Mouse (Mus musculus): ENCODE results near the gene 2210016L21Rik. TPM values are rescaled to one million over a fixed set of nuclear protein-coding genes. Genes with fewer than 3 reads are reported as not detected.

The 2210016L21Rik gene
- total and polyA plus RNA-seq, 3 experiments = 16.2 to 46.1 TPM; not detected in 1

- no peak for TF ChIP-seq MAFK (IDR thresholded peaks at IDR 0.05; ENCODE audit: borderline replicate concordance, low read depth, low read length)
- peak; percentile 72 for TF ChIP-seq ZC3H11A (IDR thresholded peaks at IDR 0.05; ENCODE audit: low read depth, low read length)
- 0 out of 2 replicates have a peak, but pooled peaks have one; percentile 43 for TF ChIP-seq HCFC1 (IDR thresholded peaks at IDR 0.05; ENCODE audit: low read depth, low read length)
- TF ChIP-seq MEF2A (IDR thresholded peaks at IDR 0.05; ENCODE audit: extremely low read depth, insufficient replicate concordance, low read depth, low read length, poor library complexity, severe bottlenecking) = no peak
- no peak for TF ChIP-seq MYB (IDR thresholded peaks at IDR 0.05; ENCODE audit: low read depth, low read length)
- TF ChIP-seq ZNF384 (IDR thresholded peaks at IDR 0.05; ENCODE audit: low read depth, low read length) = peak; percentile 56; the same call in 1 of the 2 replicates
- no peak for TF ChIP-seq ELF1 (IDR thresholded peaks at IDR 0.05; ENCODE audit: low read depth, low read length)
- no peak for TF ChIP-seq TCF12 (IDR thresholded peaks at IDR 0.05; ENCODE audit: low read depth, low read length)
Measured at GRCm38 (mm10) chr5:114978888-114979249, 36.9 kb downstream of the 2210016L21Rik start (continued).

GRCm38 (mm10) chr5:114979250-114980121, 37.5 kb downstream of the 2210016L21Rik start:
- Histone ChIP-seq H3K27ac (ENCODE audit: control insufficient read depth, low read depth, low read length) (peak overlapping the region; percentile 76), H3K79me2 (ENCODE audit: control insufficient read depth, insufficient read depth, low read length, poor library complexity) (no peaks in the 10 kb centered on the region; the same call in 1 of the 2 replicates), H3K9me3 (replicated peaks; ENCODE audit: insufficient read depth, low read length) (no peaks in the 10 kb centered on the region), H3K27me3 (ENCODE audit: control insufficient read depth in 1 of 2, insufficient read depth in 2 of 2, low read length in 2 of 2) (no peaks in the 10 kb centered on the region), H3K4me3 (ENCODE audit: control insufficient read depth in 1 of 2, insufficient read depth in 1 of 2, low read depth in 2 of 2, low read length in 2 of 2) (peak overlapping the region; percentile 65 to 70), H3K9ac (ENCODE audit: control insufficient read depth, low read depth, low read length, poor library complexity, severe bottlenecking) (peak overlapping the region; percentile 74), H3K36me3 (ENCODE audit: control insufficient read depth in 1 of 2, insufficient read depth in 2 of 2, low read length in 2 of 2) (peaks cover 0 to 6% of the 10 kb centered on the region in 2 experiments; a peak in 2 of 4 replicates), H3K4me1 (ENCODE audit: control insufficient read depth in 1 of 2, insufficient read depth in 2 of 2, low read length in 2 of 2) (peaks cover 0 to 6% of the 10 kb centered on the region in 2 experiments; a peak in 2 of 4 replicates)
- DNase-seq (ENCODE audit: low read depth, low spot score) = peak; percentile 88
- TF ChIP-seq MAZ (IDR thresholded peaks at IDR 0.05; ENCODE audit: low read depth, low read length) (no peak), HCFC1 (IDR thresholded peaks at IDR 0.05; ENCODE audit: low read depth, low read length) (no peak), POLR2A (IDR thresholded peaks at IDR 0.05; ENCODE audit: control insufficient read depth in 1 of 2, insufficient read depth in 1 of 2, low read depth in 1 of 2, low read length in 2 of 2, poor library complexity in 1 of 2) (peak in 1 of 2 experiments; percentile 54; a peak in 2 of 4 replicates), ETS1 (IDR thresholded peaks at IDR 0.05; ENCODE audit: low read depth, low read length) (0 out of 2 replicates have a peak, but pooled peaks have one; percentile 2), USF2 (IDR thresholded peaks at IDR 0.05; ENCODE audit: borderline replicate concordance in 1 of 2, insufficient read depth in 1 of 2, low read depth in 1 of 2, low read length in 2 of 2) (no peak), MYC (IDR thresholded peaks at IDR 0.05; ENCODE audit: low read depth, low read length) (peak; percentile 27), ZKSCAN1 (IDR thresholded peaks at IDR 0.05; ENCODE audit: low read depth, low read length) (no peak), TBP (IDR thresholded peaks at IDR 0.05; ENCODE audit: low read depth, low read length) (peak; percentile 46; the same call in 1 of the 2 replicates), CTCF (IDR thresholded peaks at IDR 0.05 in 2 of 3, conservative IDR thresholded peaks at IDR 0.05 in 1 of 3; ENCODE audit: control insufficient read depth in 1 of 3, insufficient read depth in 1 of 3, low read depth in 2 of 3, low read length in 3 of 3, poor library complexity in 1 of 3, severe bottlenecking in 1 of 3) (peak; percentile 95 to 99 (median 95)), ZC3H11A (IDR thresholded peaks at IDR 0.05; ENCODE audit: low read depth, low read length) (peak; percentile 94), MAX (IDR thresholded peaks at IDR 0.05; ENCODE audit: low read length) (peak; percentile 60), TAL1 (IDR thresholded peaks at IDR 0.05; ENCODE audit: low read length) (peak; percentile 38), SMC3 (IDR thresholded peaks at IDR 0.05; ENCODE audit: low read depth, low read length) (peak; percentile 86), UBTF (IDR thresholded peaks at IDR 0.05; ENCODE audit: borderline replicate concordance, insufficient read depth, low read depth, low read length) (0 out of 2 replicates have a peak, but pooled peaks have one; percentile 14), BHLHE40 (IDR thresholded peaks at IDR 0.05; ENCODE audit: borderline replicate concordance, low read depth, low read length) (no peak), MXI1 (IDR thresholded peaks at IDR 0.05; ENCODE audit: low read depth, low read length) (peak; percentile 56; the same call in 1 of the 2 replicates), MAFK (IDR thresholded peaks at IDR 0.05; ENCODE audit: borderline replicate concordance, low read depth, low read length) (no peak), ZMIZ1 (IDR thresholded peaks at IDR 0.05; ENCODE audit: low read depth, low read length) (no peak), RAD21 (IDR thresholded peaks at IDR 0.05; ENCODE audit: low read depth, low read length) (peak; percentile 99), NELFE (IDR thresholded peaks at IDR 0.05; ENCODE audit: low read depth, low read length) (peak; percentile 48; the same call in 1 of the 2 replicates), NRF1 (IDR thresholded peaks at IDR 0.05; ENCODE audit: insufficient read depth, low read depth, low read length, poor library complexity, severe bottlenecking) (peak; percentile 83)

Data from MEL (cell line).